Mouse (Mus musculus) cerebellum, adult 11 months (tissue): Measurements from ENCODE around the gene Map3k11.
A peak's percentile ranks its signal among the peaks of the same experiment; 100 is the strongest.

Experiments
- DNase-seq: peaks from one replicate; pipeline ENCODE4 v3.0.0; 2022

The Map3k11 gene

GRCm38 (mm10) chr19:5740320-5741317 lies 52.1 kb downstream of the Map3k11 start, which contains the start of gene Ltbp3:
Gene Ltbp3, plus strand, starts transcription at chr19:5740904.
- peak; percentile 69 for DNase-seq

- DNase-seq: peak; percentile 77
These were observed 53.2 kb downstream of the Map3k11 start for GRCm38 (mm10) chr19:5741641-5742240.

- no peak for DNase-seq
These were observed 53.7 kb downstream of the Map3k11 start for GRCm38 (mm10) chr19:5742241-5742641.

GRCm38 (mm10) chr19:5743576-5743975 lies 55.0 kb downstream of the Map3k11 start:
- DNase-seq: peak; percentile 58

- DNase-seq: no peak
These were observed 57.5 kb downstream of the Map3k11 start for GRCm38 (mm10) chr19:5745756-5746710.

- no peak for DNase-seq
These were observed 58.4 kb downstream of the Map3k11 start for GRCm38 (mm10) chr19:5746907-5747363.

- DNase-seq: no peak
These were observed 60.9 kb downstream of the Map3k11 start for GRCm38 (mm10) chr19:5749476-5749875.

GRCm38 (mm10) chr19:5750951-5751350 lies 62.4 kb downstream of the Map3k11 start:
- no peak for DNase-seq

GRCm38 (mm10) chr19:5751742-5752141 lies 63.2 kb downstream of the Map3k11 start:
- no peak for DNase-seq
